Mouse (Mus musculus): ENCODE data around the gene Gss. TPM values are rescaled to one million over a fixed set of nuclear protein-coding genes. Genes with fewer than 3 reads are reported as not detected.

The Gss gene
- polyA plus RNA-seq, 1 experiment from 2014 or later: 21.4 TPM

GRCm38 (mm10) chr2:155574700-155575099, 17.9 kb downstream of the Gss start:
- H3K9ac ChIP-seq (ENCODE audit: low read depth, low read length): no peak overlapping the region
- H3K4me1 ChIP-seq (ENCODE audit: control insufficient read depth, insufficient read depth, low read length): no peaks in the 10 kb centered on the region
- no peaks in the 10 kb centered on the region for H3K27me3 ChIP-seq (ENCODE audit: control insufficient read depth, insufficient read depth, low read length)
- no peaks in the 10 kb centered on the region for H3K9me3 ChIP-seq (replicated peaks; ENCODE audit: control insufficient read depth, low read length)
- 0 out of 2 replicates have a peak, but pooled peaks cover 2% of the 10 kb centered on the region for H3K36me3 ChIP-seq (ENCODE audit: control insufficient read depth, insufficient read depth, low read length)
- no peak overlapping the region for H3K4me2 ChIP-seq
- no peak overlapping the region for H3K4me3 ChIP-seq (ENCODE audit: low read depth, low read length)
- WGBS (ENCODE audit: insufficient replicate concordance): 86% methylated on average over 4 of the region's 4 CpGs
- no peak for ATAC-seq (replicated peaks; ENCODE audit: insufficient number of reproducible peaks, low FRiP score, low TSS enrichment)
- H3K27ac ChIP-seq (ENCODE audit: low read depth, low read length): no peak overlapping the region

GRCm38 (mm10) chr2:155573996-155574395, 18.6 kb downstream of the Gss start:
- WGBS (ENCODE audit: insufficient replicate concordance): 86% methylated on average over 7 of the region's 7 CpGs
- 0 out of 2 replicates have a peak, but pooled peaks cover 2% of the 10 kb centered on the region for H3K36me3 ChIP-seq (ENCODE audit: control insufficient read depth, insufficient read depth, low read length)
- H3K4me2 ChIP-seq: no peak overlapping the region
- no peak overlapping the region for H3K4me3 ChIP-seq (ENCODE audit: low read depth, low read length)
- no peaks in the 10 kb centered on the region for H3K4me1 ChIP-seq (ENCODE audit: control insufficient read depth, insufficient read depth, low read length)
- no peaks in the 10 kb centered on the region for H3K9me3 ChIP-seq (replicated peaks; ENCODE audit: control insufficient read depth, low read length)
- H3K27ac ChIP-seq (ENCODE audit: low read depth, low read length): no peak overlapping the region
- H3K27me3 ChIP-seq (ENCODE audit: control insufficient read depth, insufficient read depth, low read length): no peaks in the 10 kb centered on the region
- H3K9ac ChIP-seq (ENCODE audit: low read depth, low read length): no peak overlapping the region
- ATAC-seq (replicated peaks; ENCODE audit: insufficient number of reproducible peaks, low FRiP score, low TSS enrichment): no peak

DNA sequence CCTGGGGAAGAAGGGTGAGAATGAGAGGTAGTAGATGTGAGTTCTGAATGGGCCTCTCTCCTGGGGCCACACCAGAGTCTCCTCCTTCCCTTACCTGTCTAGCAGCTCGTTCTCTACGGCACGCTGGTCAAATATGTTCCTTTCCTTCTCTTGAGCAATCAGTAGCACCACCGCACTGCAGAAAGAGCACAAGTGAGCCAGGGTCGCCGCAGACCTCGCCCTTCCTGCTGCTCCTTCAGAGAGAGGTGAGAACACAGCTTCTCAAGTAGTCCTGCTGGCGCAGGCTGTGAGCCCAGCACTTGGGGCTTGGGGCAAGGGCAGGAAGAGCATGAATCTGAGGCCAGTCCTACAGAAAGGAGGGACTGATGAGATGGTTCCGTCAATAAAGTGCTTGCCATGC, 19.6 kb downstream of the Gss start:
- 0 out of 2 replicates have a peak, but pooled peaks cover 2% of the 10 kb centered on the region for H3K36me3 ChIP-seq (ENCODE audit: control insufficient read depth, insufficient read depth, low read length)
- no peak for ATAC-seq (replicated peaks; ENCODE audit: insufficient number of reproducible peaks, low FRiP score, low TSS enrichment)
- H3K27me3 ChIP-seq (ENCODE audit: control insufficient read depth, insufficient read depth, low read length): no peaks in the 10 kb centered on the region
- H3K4me2 ChIP-seq: no peak overlapping the region
- H3K4me3 ChIP-seq (ENCODE audit: low read depth, low read length): no peak overlapping the region
- no peaks in the 10 kb centered on the region for H3K4me1 ChIP-seq (ENCODE audit: control insufficient read depth, insufficient read depth, low read length)
- 76% methylated on average over 9 of the region's 9 CpGs for WGBS (ENCODE audit: insufficient replicate concordance)
- H3K9me3 ChIP-seq (replicated peaks; ENCODE audit: control insufficient read depth, low read length): no peaks in the 10 kb centered on the region
- no peak overlapping the region for H3K9ac ChIP-seq (ENCODE audit: low read depth, low read length)
- H3K27ac ChIP-seq (ENCODE audit: low read depth, low read length): no peak overlapping the region

DNA sequence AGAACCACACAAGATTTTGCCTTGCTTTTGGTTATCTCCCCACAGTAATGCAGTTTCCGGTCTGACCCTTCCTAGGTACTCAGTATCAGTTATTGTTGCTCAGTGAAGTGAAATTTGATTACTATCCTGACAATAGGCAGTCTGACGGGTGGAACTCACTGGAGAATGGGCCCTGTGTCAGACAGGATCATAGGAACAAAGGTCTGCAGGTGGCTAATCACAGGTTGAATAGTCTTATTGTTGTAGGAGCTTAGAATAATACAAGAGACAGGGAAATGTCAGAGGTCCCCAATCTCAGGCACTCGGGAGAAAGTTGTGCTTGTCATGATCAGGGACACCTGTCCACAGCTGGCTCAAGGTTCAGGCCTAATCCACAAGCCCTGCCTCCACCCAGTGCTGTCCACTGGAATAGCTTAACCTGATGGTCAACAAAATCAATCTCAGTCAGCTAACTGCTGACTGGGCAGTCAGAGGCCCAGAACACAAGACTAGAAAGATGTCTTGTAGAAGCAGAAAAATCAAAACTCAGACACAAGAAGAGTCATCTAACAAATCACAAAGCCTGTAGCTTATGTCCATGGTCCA, 23.3 kb downstream of the Gss start:
- ATAC-seq (replicated peaks; ENCODE audit: insufficient number of reproducible peaks, low FRiP score, low TSS enrichment): no peak

DNA sequence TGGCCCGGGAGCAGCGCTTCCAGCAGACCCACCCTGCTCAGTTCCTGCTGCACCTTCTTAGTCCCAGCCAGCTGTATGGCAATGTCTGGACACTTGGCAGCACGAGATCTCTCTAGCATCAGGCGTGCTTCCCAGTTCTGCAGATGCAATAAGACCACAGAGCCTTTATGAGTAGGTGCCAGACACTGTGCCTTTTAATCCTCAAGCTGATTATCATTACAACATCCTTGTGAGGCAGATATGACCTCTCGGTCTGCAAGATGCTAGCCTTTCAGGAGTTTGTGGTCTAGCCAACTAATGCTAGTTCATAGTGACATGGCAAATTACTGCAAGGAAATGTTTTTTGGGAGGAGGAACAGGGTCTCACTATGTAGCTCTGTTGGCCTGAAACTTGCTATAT, 24.9 kb downstream of the Gss start:
- H3K4me2 ChIP-seq: no peak overlapping the region
- H3K9me3 ChIP-seq (replicated peaks; ENCODE audit: control insufficient read depth, low read length): no peaks in the 10 kb centered on the region
- H3K4me1 ChIP-seq (ENCODE audit: control insufficient read depth, insufficient read depth, low read length): no peaks in the 10 kb centered on the region
- no peak overlapping the region for H3K9ac ChIP-seq (ENCODE audit: low read depth, low read length)
- H3K27me3 ChIP-seq (ENCODE audit: control insufficient read depth, insufficient read depth, low read length): no peaks in the 10 kb centered on the region
- H3K27ac ChIP-seq (ENCODE audit: low read depth, low read length): no peak overlapping the region
- no peak for ATAC-seq (replicated peaks; ENCODE audit: insufficient number of reproducible peaks, low FRiP score, low TSS enrichment)
- whole genome bisulfite sequencing (ENCODE audit: insufficient replicate concordance): 78% methylated on average over 5 of the region's 5 CpGs
- no peaks in the 10 kb centered on the region; the same call in 1 of the 2 replicates for H3K36me3 ChIP-seq (ENCODE audit: control insufficient read depth, insufficient read depth, low read length)
- H3K4me3 ChIP-seq (ENCODE audit: low read depth, low read length): no peak overlapping the region

More for the DNA sequence above, 23.3 kb downstream of the Gss start:
- WGBS (ENCODE audit: insufficient replicate concordance): 55% methylated on average over 3 of the region's 3 CpGs
- no peak overlapping the region for H3K4me2 ChIP-seq
- no peak overlapping the region for H3K9ac ChIP-seq (ENCODE audit: low read depth, low read length)
- no peaks in the 10 kb centered on the region for H3K9me3 ChIP-seq (replicated peaks; ENCODE audit: control insufficient read depth, low read length)
- H3K4me1 ChIP-seq (ENCODE audit: control insufficient read depth, insufficient read depth, low read length): no peaks in the 10 kb centered on the region
- no peaks in the 10 kb centered on the region for H3K27me3 ChIP-seq (ENCODE audit: control insufficient read depth, insufficient read depth, low read length)
- no peak overlapping the region for H3K4me3 ChIP-seq (ENCODE audit: low read depth, low read length)
- H3K27ac ChIP-seq (ENCODE audit: low read depth, low read length): no peak overlapping the region
- H3K36me3 ChIP-seq (ENCODE audit: control insufficient read depth, insufficient read depth, low read length): no peaks in the 10 kb centered on the region; the same call in 1 of the 2 replicates

DNA sequence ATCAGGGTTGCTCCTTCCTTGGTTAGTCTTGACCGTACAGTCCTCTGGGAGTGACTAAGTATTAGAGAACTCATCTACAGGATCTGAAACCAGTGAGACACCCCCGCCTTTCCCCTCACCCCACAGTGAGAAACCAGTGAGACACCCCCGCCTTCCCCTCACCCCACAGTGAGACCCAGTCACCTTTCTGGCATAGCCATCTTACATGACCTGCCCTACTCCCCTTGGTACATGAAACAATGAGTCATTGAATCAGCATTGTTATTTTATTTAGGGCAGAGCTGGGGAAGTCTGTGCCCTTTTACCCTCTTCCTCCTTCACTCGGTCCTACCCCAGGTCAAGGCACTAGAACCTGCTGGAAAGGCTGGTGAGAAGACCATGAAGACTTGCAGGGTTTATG, 29.7 kb downstream of the Gss start:
- Histone ChIP-seq H3K9ac (ENCODE audit: low read depth, low read length) (no peak overlapping the region), H3K36me3 (ENCODE audit: control insufficient read depth, insufficient read depth, low read length) (no peaks in the 10 kb centered on the region; the same call in 1 of the 2 replicates), H3K4me2 (no peak overlapping the region), H3K4me1 (ENCODE audit: control insufficient read depth, insufficient read depth, low read length) (no peaks in the 10 kb centered on the region), H3K27ac (ENCODE audit: low read depth, low read length) (no peak overlapping the region), H3K9me3 (replicated peaks; ENCODE audit: control insufficient read depth, low read length) (no peaks in the 10 kb centered on the region), H3K27me3 (ENCODE audit: control insufficient read depth, insufficient read depth, low read length) (no peaks in the 10 kb centered on the region), H3K4me3 (ENCODE audit: low read depth, low read length) (no peak overlapping the region)
- 69% methylated on average over 4 of the region's 4 CpGs for WGBS (ENCODE audit: insufficient replicate concordance)
- no peak for ATAC-seq (replicated peaks; ENCODE audit: insufficient number of reproducible peaks, low FRiP score, low TSS enrichment)

GRCm38 (mm10) chr2:155562209-155562608, 30.4 kb downstream of the Gss start:
- H3K27me3 ChIP-seq (ENCODE audit: control insufficient read depth, insufficient read depth, low read length): no peaks in the 10 kb centered on the region
- H3K4me1 ChIP-seq (ENCODE audit: control insufficient read depth, insufficient read depth, low read length): no peaks in the 10 kb centered on the region
- H3K36me3 ChIP-seq (ENCODE audit: control insufficient read depth, insufficient read depth, low read length): no peaks in the 10 kb centered on the region; the same call in 1 of the 2 replicates
- no peak overlapping the region for H3K9ac ChIP-seq (ENCODE audit: low read depth, low read length)
- H3K9me3 ChIP-seq (replicated peaks; ENCODE audit: control insufficient read depth, low read length): no peaks in the 10 kb centered on the region
- ATAC-seq (replicated peaks; ENCODE audit: insufficient number of reproducible peaks, low FRiP score, low TSS enrichment): no peak
- 57% methylated on average over 1 of the region's 1 CpGs for WGBS (ENCODE audit: insufficient replicate concordance)
- no peak overlapping the region for H3K27ac ChIP-seq (ENCODE audit: low read depth, low read length)
- H3K4me2 ChIP-seq: no peak overlapping the region
- H3K4me3 ChIP-seq (ENCODE audit: low read depth, low read length): no peak overlapping the region

DNA sequence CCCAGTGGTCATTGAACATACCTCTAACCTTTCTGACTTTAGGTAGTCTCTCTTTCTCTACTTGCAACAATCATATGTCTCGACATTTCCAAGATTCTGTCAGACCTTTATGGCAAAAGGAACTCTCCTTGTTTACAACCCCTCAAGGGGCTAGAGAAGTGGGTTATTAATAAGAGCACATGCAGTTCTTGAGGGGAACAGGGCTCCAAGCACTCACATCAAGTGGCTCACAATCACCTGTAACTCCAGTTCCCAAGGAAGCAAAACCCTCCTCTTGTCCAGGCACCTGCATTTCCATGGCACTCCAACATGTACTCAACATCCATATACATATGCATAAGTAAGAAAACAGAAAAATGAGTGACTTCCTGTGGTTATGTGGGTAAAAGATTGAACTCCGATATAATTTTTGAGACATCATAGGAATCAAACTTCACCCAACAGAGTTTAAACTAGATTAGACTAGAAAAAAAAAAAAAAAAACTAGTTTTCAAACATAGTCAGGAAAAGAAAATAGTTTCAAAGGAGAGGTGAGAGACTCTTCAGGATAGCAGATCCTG, 38.1 kb downstream of the Gss start:
- Histone ChIP-seq H3K27me3 (ENCODE audit: control insufficient read depth, insufficient read depth, low read length) (no peaks in the 10 kb centered on the region), H3K4me1 (ENCODE audit: control insufficient read depth, insufficient read depth, low read length) (no peaks in the 10 kb centered on the region), H3K9me3 (replicated peaks; ENCODE audit: control insufficient read depth, low read length) (no peaks in the 10 kb centered on the region), H3K27ac (ENCODE audit: low read depth, low read length) (no peak overlapping the region), H3K4me3 (ENCODE audit: low read depth, low read length) (no peak overlapping the region), H3K9ac (ENCODE audit: low read depth, low read length) (no peak overlapping the region), H3K36me3 (ENCODE audit: control insufficient read depth, insufficient read depth, low read length) (no peaks in the 10 kb centered on the region), H3K4me2 (no peak overlapping the region)
- 77% methylated on average over 2 of the region's 2 CpGs for WGBS (ENCODE audit: insufficient replicate concordance)
- no peak for ATAC-seq (replicated peaks; ENCODE audit: insufficient number of reproducible peaks, low FRiP score, low TSS enrichment)

DNA sequence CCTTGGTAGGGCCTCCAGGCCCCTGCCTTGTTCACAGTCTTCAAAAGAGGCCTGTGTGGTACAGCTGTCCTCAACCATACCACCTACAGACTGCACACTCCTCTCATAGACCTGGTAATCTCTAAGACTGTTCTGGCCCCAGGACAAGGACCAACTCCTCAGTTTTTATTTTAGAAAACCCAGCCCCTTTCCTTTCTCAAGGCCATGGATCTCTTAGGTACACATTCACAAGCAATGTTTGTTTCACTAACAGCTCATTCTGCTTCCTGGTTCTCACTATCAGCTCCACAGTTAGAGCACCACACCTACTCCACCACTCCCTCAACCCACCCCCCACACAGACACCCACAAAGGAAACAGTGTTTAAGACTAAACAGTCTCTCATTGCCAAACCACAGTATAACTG, 39.7 kb downstream of the Gss start:
- H3K4me1 ChIP-seq (ENCODE audit: control insufficient read depth, insufficient read depth, low read length): no peaks in the 10 kb centered on the region
- H3K4me3 ChIP-seq (ENCODE audit: low read depth, low read length): no peak overlapping the region
- no peak overlapping the region for H3K4me2 ChIP-seq
- H3K27me3 ChIP-seq (ENCODE audit: control insufficient read depth, insufficient read depth, low read length): no peaks in the 10 kb centered on the region
- no peak overlapping the region for H3K27ac ChIP-seq (ENCODE audit: low read depth, low read length)
- H3K9me3 ChIP-seq (replicated peaks; ENCODE audit: control insufficient read depth, low read length): no peaks in the 10 kb centered on the region
- no peak overlapping the region for H3K9ac ChIP-seq (ENCODE audit: low read depth, low read length)
- H3K36me3 ChIP-seq (ENCODE audit: control insufficient read depth, insufficient read depth, low read length): no peaks in the 10 kb centered on the region
- ATAC-seq (replicated peaks; ENCODE audit: insufficient number of reproducible peaks, low FRiP score, low TSS enrichment): no peak
